Mouse (Mus musculus) common myeloid progenitor, adult 5-6 weeks (primary cell): ENCODE data around the gene Hs6st1. TPM values are rescaled to one million over a fixed set of nuclear protein-coding genes. Genes with fewer than 3 reads are reported as not detected.

ENCODE experiments used
- ATAC-seq: replicated peaks from 2 replicates; pipeline ENCODE4 v1.8.0; 2016; ENCODE audit warnings: low read depth, mild to moderate bottlenecking, moderate TSS enrichment, inconsistent platforms; ENCODE audit not compliant: poor library complexity, severe bottlenecking
- total RNA-seq: library from RNA; stranded (forward); fragments of 200-1000, 187-1606 nt; gene quantifications from 2 replicates; pipeline ENCODE4 v1.2.3, GENCODE M21; 2017

Hs6st1 gene
- total RNA-seq, 1 experiment from 2014 or later: 19.6 TPM

- no peak for ATAC-seq
Observed at GRCm38 (mm10) chr1:36064223-36064622, 4.0 kb upstream of the Hs6st1 start.

- peak; percentile 78 for ATAC-seq
Observed at GRCm38 (mm10) chr1:36064861-36065760, 3.1 kb upstream of the Hs6st1 start.

DNA sequence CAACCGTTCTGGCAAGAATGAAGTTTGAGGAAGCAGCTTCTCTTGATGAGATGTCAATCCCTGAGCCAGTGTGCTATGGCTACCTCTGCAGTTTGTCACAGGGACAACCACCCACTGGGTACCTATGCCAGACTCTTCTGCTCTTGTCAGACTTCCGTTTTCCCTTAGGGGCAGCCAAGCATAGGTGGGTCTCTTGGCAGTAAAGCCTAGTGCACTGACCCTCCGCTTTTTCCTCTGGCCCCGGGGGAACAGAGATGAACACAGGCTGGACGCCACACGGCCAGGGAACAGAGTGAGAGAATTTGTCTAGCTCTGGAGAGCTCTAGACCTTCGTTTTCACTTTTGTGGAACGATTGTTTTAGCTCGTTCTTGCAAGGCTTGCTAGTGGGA, 2.4 kb upstream of the Hs6st1 start:
- ATAC-seq: no peak

DNA sequence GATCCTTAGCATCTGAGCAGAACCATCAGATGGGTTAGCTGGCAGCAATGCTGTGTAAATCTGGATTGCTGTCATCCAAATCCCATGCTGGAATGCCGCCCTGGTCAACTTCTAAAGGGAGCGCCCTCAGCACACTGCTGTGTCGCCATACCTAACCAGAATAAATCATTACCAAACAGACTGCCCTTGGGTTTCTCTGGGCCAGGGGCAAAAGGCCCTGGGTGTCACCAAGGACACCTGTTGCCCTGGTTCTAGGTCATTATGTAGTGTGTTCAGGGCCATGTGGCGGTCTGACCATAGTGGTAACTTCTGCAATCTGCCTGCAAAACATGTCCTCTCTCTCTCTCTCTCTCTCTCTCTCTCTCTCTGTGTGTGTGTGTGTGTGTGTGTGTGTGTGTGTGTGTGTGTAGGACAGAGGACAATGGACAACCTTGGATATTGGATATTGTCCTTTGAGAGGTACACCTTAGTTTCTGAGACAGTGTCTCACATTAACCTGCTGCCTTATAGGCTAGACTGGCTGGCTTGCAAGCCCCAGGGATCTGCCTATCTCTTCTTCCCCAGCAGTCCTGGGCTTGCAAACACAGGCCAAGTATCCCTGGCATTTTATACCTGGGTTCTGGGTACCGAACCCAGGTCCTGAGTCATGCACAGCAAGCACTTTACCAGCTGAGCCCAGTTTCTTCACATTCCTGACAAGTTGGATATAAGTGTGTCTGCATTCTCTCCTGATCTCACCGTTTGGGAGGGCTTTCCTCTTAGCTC, 1.8 kb upstream of the Hs6st1 start:
- no peak for ATAC-seq

- ATAC-seq: no peak
Observed at GRCm38 (mm10) chr1:36067201-36067600, 999 bp upstream of the Hs6st1 start.

DNA sequence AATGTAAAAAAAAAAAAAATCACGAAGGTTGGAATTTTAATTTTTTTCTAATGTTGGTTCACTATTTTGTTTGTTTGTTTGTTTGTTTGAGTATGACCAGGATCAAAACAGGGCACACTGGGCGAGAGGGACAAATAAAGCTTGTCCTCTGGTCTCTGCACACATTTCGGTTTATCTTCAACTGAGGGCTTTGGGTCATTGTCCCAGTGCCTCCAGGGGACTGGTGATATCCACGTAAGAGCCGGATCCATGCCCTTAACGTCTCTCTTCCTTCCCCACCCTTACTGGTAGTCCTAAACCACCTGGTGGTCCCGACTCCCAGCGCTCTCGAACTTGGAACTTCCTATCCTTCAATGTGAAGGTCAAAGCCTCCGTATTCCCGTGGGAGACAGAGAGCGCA, 589 bp upstream of the Hs6st1 start:
- no peak for ATAC-seq

- no peak; the same call in 1 of the 2 replicates for ATAC-seq
Observed at GRCm38 (mm10) chr1:36068531-36069120, 426 bp downstream of the Hs6st1 start.

GRCm38 (mm10) chr1:36069291-36069771, 1.1 kb downstream of the Hs6st1 start:
- no peak for ATAC-seq

DNA sequence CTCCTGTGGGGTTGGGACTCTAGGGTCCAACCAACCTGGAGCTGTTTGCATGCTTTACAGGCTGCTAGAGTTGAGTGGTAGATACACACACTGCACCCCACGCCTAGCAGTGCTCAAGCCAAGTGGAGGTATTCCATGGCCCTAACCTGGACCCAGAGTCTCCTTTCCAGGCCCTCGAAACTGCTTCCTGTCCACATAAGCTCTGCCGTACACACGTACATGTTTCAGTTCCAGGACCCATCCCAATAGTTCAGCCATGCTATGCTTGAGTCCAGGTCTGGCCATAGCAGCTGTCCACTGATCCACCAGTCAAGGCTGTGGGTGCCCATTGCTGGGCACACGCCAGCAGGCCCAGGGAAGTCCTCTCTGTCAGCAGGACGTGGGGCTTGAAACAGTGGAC, 2.0 kb downstream of the Hs6st1 start:
- ATAC-seq: no peak

DNA sequence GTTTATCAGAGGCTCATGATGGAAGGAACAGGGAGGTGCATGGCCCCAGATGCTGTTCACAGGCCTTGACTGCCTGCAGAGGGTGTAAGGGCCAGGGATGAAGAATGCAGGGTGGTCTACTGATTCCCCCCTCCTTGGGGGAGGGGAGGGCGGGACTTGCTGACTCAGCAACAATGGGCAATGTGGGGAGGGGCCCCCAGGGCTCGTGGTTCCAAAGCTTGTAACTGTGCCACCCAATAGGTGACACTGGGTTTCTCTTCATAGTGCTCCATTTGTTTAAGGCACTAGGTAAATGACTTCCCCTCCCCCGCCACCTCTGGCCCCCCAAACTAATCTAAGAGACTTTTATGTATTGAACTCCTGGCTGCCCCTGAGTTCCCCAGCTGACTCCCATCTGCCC, 2.5 kb downstream of the Hs6st1 start:
- no peak for ATAC-seq

- ATAC-seq: no peak
Observed at GRCm38 (mm10) chr1:36071176-36071575, 3.0 kb downstream of the Hs6st1 start.

- no peak for ATAC-seq
Observed at GRCm38 (mm10) chr1:36071611-36072010, 3.4 kb downstream of the Hs6st1 start.

- no peak for ATAC-seq
Observed at GRCm38 (mm10) chr1:36072588-36073556, 4.7 kb downstream of the Hs6st1 start.

DNA sequence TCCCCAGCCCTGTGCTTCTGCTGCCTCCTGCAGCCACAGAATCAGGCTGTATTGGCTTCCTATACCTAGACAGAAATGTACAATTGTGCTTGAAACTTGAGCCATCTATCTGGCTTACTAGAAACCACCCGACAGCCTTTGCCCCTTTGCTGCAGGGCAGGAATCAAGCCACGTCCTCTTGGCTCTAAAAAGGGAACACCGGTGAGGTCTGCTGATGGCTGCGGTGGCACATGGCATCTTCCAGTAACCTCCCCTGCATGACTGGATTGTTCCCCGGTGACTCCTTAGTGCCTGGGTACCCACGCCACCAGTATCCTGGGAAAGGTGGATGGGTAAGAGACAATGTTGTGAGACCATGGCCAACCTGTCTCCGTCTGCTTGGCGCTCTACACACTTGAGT, 5.4 kb downstream of the Hs6st1 start:
- no peak for ATAC-seq

- no peak for ATAC-seq
Observed at GRCm38 (mm10) chr1:36074197-36074596, 6.0 kb downstream of the Hs6st1 start.

GRCm38 (mm10) chr1:36074968-36075367, 6.8 kb downstream of the Hs6st1 start:
- no peak for ATAC-seq

GRCm38 (mm10) chr1:36075652-36076051, 7.5 kb downstream of the Hs6st1 start:
- ATAC-seq: no peak

GRCm38 (mm10) chr1:36077084-36077483, 8.9 kb downstream of the Hs6st1 start:
- no peak for ATAC-seq

DNA sequence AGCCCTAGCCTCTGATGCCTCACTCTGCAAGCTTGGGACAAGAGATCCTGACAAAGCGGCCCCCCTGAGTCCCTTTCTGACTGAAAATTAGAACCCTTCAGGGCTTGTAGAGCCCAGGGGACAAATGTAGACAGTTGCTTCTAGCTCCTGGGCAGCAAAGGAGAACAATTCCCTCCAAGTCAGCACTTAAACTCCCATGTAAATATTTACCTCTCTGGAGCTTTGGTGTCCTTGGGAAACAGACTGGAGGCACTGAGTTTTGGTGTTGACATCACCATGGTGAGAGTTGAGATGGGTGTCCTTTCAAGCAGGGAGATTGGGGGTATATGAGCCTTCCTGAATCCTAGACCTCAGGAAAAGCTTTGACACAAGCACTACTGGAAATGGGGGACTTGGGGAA, 10.1 kb downstream of the Hs6st1 start:
- no peak for ATAC-seq

DNA sequence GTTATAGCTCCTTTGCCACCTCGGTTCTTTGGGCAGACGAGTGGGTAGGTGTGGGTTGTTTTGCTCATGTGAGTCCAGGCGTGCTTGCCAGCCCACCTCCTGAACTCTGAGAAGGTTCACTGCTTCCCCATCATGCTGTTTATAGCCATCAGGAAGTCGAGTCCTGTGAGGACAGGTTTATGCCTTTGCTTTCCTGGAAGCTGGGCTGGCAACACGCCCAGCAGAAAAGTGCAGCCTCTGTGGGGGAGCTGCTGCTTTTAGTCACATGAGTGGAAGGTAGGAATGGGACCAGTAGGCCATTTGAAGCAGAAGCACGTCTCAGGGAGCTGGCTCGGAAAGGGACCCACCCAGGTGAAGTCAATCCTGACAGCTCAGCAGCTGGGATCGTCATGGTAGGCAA, 11.5 kb downstream of the Hs6st1 start:
- ATAC-seq: no peak
